Mouse (Mus musculus) liver, adult 2 months (tissue): ENCODE results near the gene Capn15.

Experiments
- CTCF ChIP-seq: fragments of 200-500 bp; IDR thresholded peaks from 2 replicates; pipeline ENCODE4 v1.5.1; 2011; ENCODE audit warnings: low read depth, low read length, control low read depth
- POLR2A ChIP-seq: fragments of 200-500 bp; IDR thresholded peaks from 2 replicates; pipeline ENCODE4 v1.6.1; 2011; ENCODE audit warnings: low read length, control low read depth; ENCODE audit not compliant: insufficient read depth; ENCODE audit errors: extremely low read depth

DNA sequence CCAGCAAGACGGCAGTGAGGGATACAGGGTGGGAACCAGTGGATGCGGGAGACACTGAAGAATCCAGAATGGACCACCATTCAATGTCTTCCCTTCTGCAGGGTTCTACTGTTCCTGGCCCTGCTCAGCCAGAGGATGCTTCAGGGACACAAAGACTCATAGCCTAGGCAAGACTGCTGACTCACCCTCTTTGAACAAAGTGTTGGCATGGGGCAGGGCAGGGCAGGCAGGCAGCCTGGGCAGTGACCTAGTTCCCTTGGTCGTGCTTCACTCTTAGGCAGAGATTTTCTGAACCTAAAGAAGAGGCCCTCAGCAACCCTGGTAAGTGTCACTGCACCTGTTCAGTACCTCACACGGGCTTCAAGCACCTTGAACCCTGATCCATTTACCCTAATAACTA, 73.8 kb downstream of the Capn15 start:
- no peak for TF ChIP-seq CTCF
- TF ChIP-seq POLR2A, result no peak
